Mouse (Mus musculus) stomach, postnatal 0 days (tissue): ENCODE data around the gene Gm20604.

Experiments
- CTCF ChIP-seq: IDR thresholded peaks from 2 replicates; pipeline ENCODE4 v1.5.1; 2016; ENCODE audit warnings: antibody characterized with exemption, low read depth, mild to moderate bottlenecking, moderate library complexity
- EP300 ChIP-seq: optimal IDR thresholded peaks from 2 replicates; pipeline ENCODE3; 2016; ENCODE audit warnings: antibody characterized with exemption

- TF ChIP-seq CTCF = no peak
- no peak for TF ChIP-seq EP300
Observed at GRCm38 (mm10) chr12:102778151-102778550, 19.7 kb upstream of the Gm20604 start.
